Mouse (Mus musculus) ES-Bruce4 (cell line): ENCODE measurements around the gene Olfr1415.

Experiments
- CTCF ChIP-seq: IDR thresholded peaks from one replicate; pipeline ENCODE4 v1.8.1; 2011; ENCODE audit warnings: low read depth, low read length
- EP300 ChIP-seq: IDR thresholded peaks from 2 replicates; pipeline ENCODE4 v1.6.1; 2011; ENCODE audit warnings: low read depth, low read length; ENCODE audit not compliant: insufficient read depth
- POLR2A ChIP-seq: IDR thresholded peaks from one replicate; pipeline ENCODE4 v1.8.1; 2011; ENCODE audit warnings: low read length; ENCODE audit not compliant: insufficient read depth

GRCm38 (mm10) chr1:92457758-92458157 lies 38.1 kb downstream of the Olfr1415 start:
- TF ChIP-seq CTCF (no peak), POLR2A (no peak), EP300 (no peak)
